Mouse (Mus musculus): ENCODE measurements around the gene Mbd4.
"Not testable (repeated sequence)": the region's sequence is repeated elsewhere in the genome, so short reads cannot be mapped to it uniquely, and the experiment has no call there.

Gene Mbd4

GRCm38 (mm10) chr6:115859258-115859657, 6.1 kb upstream of the Mbd4 start:
- no peak for DNase-seq (ENCODE audit: low spot score in 2 of 2)

DNA sequence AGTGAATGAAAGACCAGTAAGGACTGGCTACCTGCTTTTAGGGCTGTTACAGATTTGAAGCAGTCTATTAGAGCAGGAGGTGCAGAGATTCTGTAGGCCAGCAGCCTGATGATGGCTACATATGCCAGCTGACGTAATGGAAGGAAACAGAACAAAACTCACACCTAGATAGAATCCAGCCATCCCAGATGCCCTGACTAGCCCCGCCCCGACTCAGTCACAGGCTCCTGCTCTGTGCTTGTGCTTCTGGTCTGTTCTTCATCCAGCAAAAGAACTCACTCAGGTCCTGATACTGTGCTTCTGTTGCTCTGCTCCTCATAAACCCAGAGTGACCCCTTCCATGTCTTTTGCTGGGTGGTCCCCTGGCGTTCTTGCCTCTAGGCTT, 3.2 kb upstream of the Mbd4 start:
- DNase-seq (ENCODE audit: low spot score in 2 of 2): no peak

DNA sequence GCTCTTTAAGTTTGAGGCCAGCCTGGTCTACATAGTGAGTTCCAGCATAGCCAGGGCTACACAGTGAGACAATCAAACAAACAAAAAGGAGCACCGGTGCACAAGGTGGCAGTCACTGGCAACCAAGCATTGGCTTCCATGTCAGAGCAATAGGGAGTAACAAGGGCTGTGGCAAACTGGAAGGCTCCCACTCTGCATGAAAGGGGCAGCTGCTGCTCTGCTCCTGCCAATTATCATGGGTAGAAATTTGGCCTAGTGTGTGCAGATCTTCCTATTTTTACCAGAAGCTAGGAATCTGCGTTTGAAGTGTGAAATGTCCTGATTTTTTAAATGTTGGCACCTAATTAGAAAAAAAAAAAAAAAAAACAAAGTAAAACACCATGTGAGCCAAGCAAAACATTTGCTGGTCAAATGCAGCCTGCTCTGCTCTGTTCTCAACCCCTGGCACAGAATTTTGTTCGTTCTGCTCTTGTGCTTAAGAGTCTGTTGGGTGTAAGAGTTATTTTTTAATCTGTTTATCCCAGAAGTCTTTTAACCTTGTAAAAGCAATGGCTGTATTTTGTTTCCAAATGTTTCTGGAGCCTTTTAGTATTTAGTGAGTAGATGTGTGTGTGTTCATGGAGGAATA, 2.7 kb upstream of the Mbd4 start:
- DNase-seq (ENCODE audit: low spot score in 2 of 2): no peak

DNA sequence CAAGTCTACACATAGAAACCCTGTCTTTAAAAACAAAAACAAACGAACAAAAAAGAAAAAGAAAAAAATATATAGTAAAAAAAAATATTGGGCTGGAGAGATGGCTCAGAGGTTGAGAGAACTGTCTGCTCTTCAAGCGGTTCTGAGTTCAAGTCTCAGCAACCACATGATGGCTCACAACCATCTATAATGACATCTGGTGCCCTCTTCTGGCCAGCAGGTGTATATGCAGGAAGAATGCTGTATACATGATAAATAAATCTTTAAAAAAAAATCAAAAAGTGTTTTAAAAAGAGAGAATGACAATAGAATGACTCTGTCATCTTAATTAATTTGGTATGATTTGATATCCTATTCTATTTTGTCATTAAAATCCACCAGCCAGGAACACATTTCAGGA, 1.3 kb upstream of the Mbd4 start:
- DNase-seq (ENCODE audit: low spot score in 2 of 2): no peak

- DNase-seq (ENCODE audit: low spot score in 2 of 2): no peak
These were observed 814 bp upstream of the Mbd4 start for GRCm38 (mm10) chr6:115853985-115854384.

GRCm38 (mm10) chr6:115852446-115853090, 603 bp downstream of the Mbd4 start:
- no peak for DNase-seq (ENCODE audit: low spot score in 2 of 2)

DNA sequence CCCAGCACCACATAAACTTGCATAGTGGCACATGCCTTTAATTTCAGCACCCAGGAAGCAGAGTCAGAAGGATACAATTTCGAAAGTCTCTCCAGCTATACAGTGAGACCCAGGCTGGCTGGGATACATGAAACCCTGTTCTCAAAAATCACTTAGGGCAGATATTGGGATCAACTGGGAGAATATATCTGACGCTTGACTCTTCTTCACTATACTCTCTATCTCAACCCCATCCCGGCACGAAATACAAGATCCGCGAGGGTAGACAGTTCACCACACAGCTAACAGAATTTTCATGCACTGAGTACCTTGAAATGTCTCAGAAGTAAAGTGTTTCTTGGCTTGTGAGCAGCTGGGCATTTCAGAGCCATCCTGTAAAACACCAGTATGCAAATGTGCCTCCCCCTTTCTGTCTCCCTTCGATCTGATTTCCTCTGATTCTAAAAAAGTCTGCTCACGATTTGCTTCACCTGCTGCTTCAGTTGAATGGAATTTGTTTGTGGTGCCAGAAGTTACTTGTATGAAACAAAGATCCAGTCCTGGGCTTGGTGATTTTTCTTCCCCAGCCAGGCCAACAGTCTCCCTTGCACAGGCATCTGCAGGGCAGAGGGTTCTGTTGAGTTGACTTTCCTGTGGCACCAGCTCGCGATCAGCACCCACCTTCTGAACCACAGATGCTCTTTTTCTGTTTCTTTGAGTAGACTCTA, 4.4 kb downstream of the Mbd4 start:
- no peak for DNase-seq (ENCODE audit: low spot score in 2 of 2)

DNA sequence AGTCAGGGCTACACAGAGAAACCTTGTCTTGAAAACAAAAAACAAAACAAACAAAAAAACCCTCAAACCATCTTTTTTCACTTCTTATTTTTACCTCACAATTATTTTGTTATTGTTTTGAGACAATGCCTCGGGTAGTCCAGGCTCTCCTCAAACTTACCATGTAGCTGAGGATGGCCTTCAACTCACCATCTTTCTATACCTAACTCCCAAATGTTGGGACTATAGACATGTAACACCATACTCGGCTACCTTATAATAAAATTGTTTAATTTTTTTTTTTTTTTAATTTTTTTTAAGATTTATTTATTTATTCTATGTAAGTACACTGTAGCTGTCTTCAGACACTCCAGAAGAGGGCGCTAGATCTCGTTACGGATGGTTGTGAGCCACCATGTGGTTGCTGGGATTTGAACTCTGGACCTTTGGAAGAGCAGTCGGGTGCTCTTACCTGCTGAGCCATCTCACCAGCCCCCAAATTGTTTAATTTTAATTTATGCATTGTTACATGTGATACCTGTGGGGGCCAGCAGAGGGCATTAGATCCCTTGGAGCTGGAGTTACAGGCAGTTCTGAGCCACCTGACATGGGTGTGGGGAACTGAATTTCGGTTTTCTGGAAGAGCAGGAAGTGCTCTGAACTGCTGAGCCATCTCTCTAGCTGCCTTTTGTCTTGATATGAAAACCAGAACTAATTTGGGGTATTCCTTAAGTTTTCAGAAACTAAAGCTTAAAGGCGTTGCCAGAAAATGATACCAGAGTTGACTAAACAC, 6.3 kb downstream of the Mbd4 start:
- no peak for DNase-seq (ENCODE audit: low spot score in 2 of 2)

DNA sequence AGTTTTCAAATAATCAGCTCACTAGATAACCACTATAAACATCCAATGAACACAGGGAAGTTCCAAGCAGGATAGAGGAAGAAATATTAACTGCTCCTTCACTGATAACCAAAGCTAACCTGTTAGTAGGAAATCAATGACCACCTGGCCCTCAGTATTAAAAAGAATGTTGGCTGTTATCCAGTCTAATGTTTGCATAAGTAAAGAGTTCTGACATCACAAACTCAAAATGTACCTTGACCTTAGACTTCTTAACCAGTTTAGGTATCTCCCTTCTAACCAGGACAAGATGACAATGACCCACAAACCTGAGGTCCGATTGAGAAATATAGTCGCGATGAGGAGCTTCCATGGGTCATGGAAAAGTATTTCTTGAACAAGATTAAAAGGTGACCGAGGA, 8.2 kb downstream of the Mbd4 start:
- no peak for DNase-seq (ENCODE audit: low spot score in 2 of 2)

DNA sequence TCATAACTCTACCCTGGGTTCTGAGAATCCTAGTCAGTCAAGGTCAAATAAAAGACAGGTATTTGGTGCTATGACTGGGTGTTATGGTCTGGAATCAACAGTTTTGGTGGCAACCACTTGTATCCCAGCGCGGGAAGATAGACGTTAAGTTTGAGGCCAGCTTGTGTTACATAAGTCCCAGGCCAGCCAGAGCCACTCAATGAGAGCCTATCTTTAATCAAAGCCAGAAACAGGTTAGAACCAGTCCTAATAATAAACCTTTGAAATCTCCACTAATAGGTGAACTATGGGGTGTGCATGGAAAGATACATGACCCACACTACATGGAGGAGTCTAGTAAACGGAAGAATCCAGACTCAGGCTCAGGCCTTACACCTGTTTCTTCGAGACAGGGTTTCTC, 14.4 kb downstream of the Mbd4 start:
- no peak for DNase-seq (ENCODE audit: low spot score in 2 of 2)

- peak; percentile 64 to 68 for DNase-seq (ENCODE audit: low spot score in 2 of 2)
These were observed 15.0 kb downstream of the Mbd4 start, which contains the start of gene Efcab12 for GRCm38 (mm10) chr6:115838161-115838597. Gene Efcab12 (minus strand): TSS chr6:115838412.

DNA sequence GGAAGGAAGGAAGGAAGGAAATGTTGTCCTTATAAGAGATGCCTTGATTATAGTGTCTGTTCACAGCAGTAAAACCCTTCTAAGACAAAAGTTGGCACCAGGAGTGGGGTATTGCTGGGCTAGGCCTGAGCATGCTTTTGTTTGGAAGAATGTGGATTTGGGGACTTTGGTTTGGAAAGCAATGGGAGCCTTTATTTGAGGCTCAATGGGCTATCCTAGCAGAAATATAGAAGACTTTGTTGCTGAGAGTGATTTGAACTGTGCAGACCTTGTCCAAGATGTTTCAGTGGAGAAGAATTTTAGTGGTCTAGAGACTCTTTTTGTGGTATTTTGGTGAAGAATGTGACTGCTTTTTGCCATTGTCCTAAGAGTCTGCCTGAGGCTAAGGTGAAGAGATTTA, 19.3 kb downstream of the Mbd4 start:
- no peak for DNase-seq (ENCODE audit: low spot score in 2 of 2)

GRCm38 (mm10) chr6:115832152-115832850, 20.9 kb downstream of the Mbd4 start:
- DNase-seq (ENCODE audit: low spot score in 2 of 2): no peak

DNA sequence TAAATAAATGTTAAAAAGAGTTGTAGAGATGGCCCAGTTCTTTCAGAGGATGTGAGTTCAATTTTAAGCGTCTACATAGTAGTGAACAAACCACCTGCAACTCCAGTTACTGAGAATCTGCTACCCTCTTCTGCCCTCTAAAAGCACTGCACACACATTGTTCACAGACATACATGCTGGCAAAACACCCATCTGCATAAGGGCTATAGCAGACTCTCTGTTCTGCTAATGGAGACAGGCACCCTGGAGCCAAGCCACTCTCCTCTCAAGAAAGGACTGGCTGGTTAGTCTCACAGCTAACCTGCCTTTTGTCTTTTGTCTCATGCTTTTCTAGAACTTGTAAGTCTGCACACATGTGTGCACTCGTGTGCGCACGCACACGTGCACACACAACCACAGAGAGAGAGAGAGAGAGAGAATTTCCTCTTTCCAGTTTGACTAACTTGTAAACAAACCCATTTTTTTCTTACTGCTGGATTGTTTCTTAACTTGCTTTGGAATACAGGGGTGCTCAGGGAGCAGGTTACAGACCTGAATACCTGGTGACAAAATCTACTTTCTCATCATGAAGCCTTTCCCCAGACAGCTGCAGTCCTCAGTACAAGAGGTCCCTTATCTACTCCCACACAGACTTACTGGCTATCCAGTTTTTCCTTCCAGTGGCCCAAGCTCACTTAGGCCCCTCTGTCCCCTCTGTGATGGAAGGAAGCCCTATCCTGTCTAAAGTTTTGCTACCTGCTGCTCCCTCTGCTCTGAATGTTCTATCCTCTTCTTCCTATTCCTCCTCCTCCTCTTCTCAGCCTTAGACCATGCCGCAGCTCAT, 22.2 kb downstream of the Mbd4 start:
- no peak for DNase-seq (ENCODE audit: low spot score in 2 of 2)

- DNase-seq (ENCODE audit: low spot score in 2 of 2): not testable (repeated sequence)
These were observed 29.2 kb downstream of the Mbd4 start for GRCm38 (mm10) chr6:115823850-115824464.

DNA sequence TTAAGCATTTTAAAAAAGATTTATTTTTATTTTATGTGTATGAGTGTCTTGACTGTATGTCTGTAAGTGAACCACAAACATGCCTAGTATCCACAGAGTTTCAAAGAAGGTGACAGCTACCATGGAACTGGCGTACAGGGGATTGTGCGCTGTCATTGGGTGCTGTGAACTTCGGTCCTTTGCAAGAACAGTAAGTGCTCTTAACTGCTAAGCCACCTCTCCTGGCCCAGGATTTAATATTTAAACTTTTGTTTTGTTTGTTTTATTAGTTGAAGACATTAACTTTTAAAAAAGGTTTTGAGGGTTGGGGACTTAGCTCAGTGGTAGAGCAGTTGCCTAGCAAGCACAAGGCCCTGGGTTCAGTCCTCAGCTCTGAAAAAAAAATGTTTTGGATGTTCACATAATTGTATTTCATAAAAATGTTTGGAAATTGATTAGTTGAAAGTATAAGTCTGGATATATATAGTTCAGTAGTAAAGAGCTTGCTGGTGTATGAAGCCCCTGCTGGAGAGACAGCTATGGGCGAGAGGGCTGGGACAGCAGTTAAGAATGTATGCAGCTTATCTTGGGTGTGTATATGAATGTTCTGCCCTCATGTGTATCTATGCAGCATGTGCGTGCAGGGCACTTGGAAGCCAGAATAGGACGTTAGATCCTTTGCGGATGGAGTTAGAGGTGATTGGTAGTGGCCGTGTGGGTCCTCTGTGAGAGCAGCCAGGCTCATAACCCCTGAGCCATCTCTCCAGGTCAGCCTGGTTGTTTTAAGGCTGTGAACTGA, 31.8 kb downstream of the Mbd4 start:
- no peak for DNase-seq (ENCODE audit: low spot score in 2 of 2)

- DNase-seq (ENCODE audit: low spot score in 2 of 2): no peak
These were observed 35.0 kb downstream of the Mbd4 start for GRCm38 (mm10) chr6:115818129-115818528.

DNA sequence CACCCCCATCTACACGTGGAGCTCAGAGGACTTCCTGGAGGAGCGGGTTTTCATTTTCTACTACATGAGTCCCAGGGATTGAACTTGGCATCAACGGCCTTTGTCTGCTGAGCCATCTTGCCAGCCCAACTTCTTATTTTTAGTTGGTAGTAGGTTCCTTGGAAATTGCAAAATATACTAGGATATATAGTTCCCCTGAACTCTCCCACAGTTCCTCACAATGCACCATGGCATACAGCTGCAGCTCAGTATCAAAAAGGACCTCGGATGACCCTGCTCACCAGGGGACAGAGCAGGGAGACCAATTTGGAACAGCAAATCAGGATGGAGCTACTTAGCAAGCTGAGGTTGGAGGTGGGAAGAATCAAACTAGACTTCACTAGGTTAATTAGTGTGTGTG, 38.1 kb downstream of the Mbd4 start:
- DNase-seq (ENCODE audit: low spot score in 2 of 2): no peak

GRCm38 (mm10) chr6:115814104-115814503, 39.1 kb downstream of the Mbd4 start:
- DNase-seq (ENCODE audit: low spot score in 2 of 2): peak in 1 of 2 experiments; percentile 40

DNA sequence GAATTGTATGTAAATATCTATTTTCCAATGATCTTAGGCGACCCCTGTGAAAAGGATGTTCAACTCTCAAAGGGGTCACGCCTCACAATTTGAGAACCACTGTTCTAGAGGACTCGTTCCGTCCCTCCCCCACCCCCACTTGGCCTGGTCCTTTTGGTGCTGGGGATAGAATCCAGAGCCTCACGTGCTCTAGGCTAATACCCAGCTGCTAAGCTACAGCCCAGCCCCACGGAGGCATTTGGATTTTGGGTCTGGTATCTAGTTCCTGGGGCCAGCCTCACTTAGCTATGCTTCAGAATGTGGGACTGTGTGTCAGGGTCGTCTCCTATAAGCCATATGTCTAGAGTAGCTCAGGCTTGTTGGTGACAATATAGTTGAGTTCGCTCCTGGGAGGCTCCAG, 41.6 kb downstream of the Mbd4 start:
- no peak for DNase-seq (ENCODE audit: low spot score in 2 of 2)

All from frontal cortex, postnatal 14 days (tissue).